Mouse (Mus musculus) fat pad, adult 2 months (tissue): ENCODE measurements around the gene Smad3.

Experiments used
- DNase-seq: peaks from one replicate; pipeline ENCODE4 v3.0.0-alpha.2; 2011; ENCODE audit warnings: low read depth, low spot score; ENCODE audit errors: extremely low read depth

The Smad3 gene

GRCm38 (mm10) chr9:63747645-63748295, 10.0 kb downstream of the Smad3 start:
- DNase-seq, result no peak

- no peak for DNase-seq
Measured at GRCm38 (mm10) chr9:63746980-63747379, 10.8 kb downstream of the Smad3 start.

- DNase-seq, result no peak
Measured at GRCm38 (mm10) chr9:63745821-63746632, 11.8 kb downstream of the Smad3 start.

GRCm38 (mm10) chr9:63744595-63744994, 13.2 kb downstream of the Smad3 start:
- no peak for DNase-seq

- no peak for DNase-seq
Measured at GRCm38 (mm10) chr9:63743775-63744174, 14.0 kb downstream of the Smad3 start.

GRCm38 (mm10) chr9:63742887-63743660, 14.7 kb downstream of the Smad3 start:
- no peak for DNase-seq

GRCm38 (mm10) chr9:63742318-63742717, 15.5 kb downstream of the Smad3 start:
- DNase-seq, result no peak

GRCm38 (mm10) chr9:63741792-63742191, 16.0 kb downstream of the Smad3 start:
- DNase-seq, result no peak

GRCm38 (mm10) chr9:63740320-63740841, 17.4 kb downstream of the Smad3 start:
- DNase-seq, result no peak

GRCm38 (mm10) chr9:63738830-63739229, 19.0 kb downstream of the Smad3 start:
- DNase-seq, result no peak

- no peak for DNase-seq
Measured at GRCm38 (mm10) chr9:63738086-63738701, 19.6 kb downstream of the Smad3 start.

GRCm38 (mm10) chr9:63737426-63737931, 20.3 kb downstream of the Smad3 start:
- no peak for DNase-seq

- no peak for DNase-seq
Measured at GRCm38 (mm10) chr9:63734261-63734660, 23.5 kb downstream of the Smad3 start.

- no peak for DNase-seq
Measured at GRCm38 (mm10) chr9:63732700-63733099, 25.1 kb downstream of the Smad3 start.

GRCm38 (mm10) chr9:63731114-63731828, 26.5 kb downstream of the Smad3 start:
- DNase-seq, result no peak

GRCm38 (mm10) chr9:63728969-63729368, 28.8 kb downstream of the Smad3 start:
- DNase-seq, result no peak

- DNase-seq, result no peak
Measured at GRCm38 (mm10) chr9:63727070-63727469, 30.7 kb downstream of the Smad3 start.

- DNase-seq, result no peak
Measured at GRCm38 (mm10) chr9:63726088-63727010, 31.4 kb downstream of the Smad3 start.

- DNase-seq, result no peak
Measured at GRCm38 (mm10) chr9:63724750-63725149, 33.0 kb downstream of the Smad3 start.
